Mouse (Mus musculus): ENCODE results near the gene Foxn3. TPM values are rescaled to one million over a fixed set of nuclear protein-coding genes. Genes with fewer than 3 reads are reported as not detected.

The Foxn3 gene
- polyA plus RNA-seq, 1 experiment = 61.0 TPM

DNA sequence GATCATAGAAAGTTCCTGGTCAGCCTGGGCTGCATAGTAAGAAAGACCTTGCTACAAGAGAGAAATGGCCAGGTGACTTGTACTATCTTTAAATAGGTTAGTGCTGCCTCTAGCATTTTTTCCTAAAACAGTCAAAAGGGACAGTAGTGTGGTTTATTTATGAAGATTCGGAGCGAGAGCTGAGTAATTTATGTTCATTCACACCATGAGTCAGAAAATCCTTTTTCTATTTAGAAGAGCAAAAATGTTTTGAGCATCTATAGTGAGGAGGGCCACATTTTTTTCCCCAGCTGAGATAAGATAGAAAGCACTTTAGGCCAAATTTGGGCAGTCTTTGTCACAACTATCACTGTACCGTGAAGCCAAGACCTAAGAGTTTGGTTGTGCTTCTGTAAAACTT lies 24.0 kb upstream of the Foxn3 start:
- no peaks in the 10 kb centered on the region for H3K36me3 ChIP-seq (ENCODE audit: control insufficient read depth, insufficient read depth, low read length, poor library complexity, severe bottlenecking)
- no peak overlapping the region for H3K27ac ChIP-seq (ENCODE audit: insufficient read depth, low read length)
- no peak overlapping the region for H3K9ac ChIP-seq (ENCODE audit: low read depth, poor library complexity, severe bottlenecking)
- no peaks in the 10 kb centered on the region for H3K9me3 ChIP-seq (replicated peaks; ENCODE audit: control insufficient read depth, insufficient read depth, low read length, poor library complexity, severe bottlenecking)
- no peaks in the 10 kb centered on the region for H3K27me3 ChIP-seq (ENCODE audit: control insufficient read depth, insufficient read depth, low read length, poor library complexity, severe bottlenecking)
- TF ChIP-seq POLR2A (IDR thresholded peaks at IDR 0.05; ENCODE audit: insufficient read depth, low read length) (no peak), CTCF (IDR thresholded peaks at IDR 0.05; ENCODE audit: low read depth, low read length) (no peak), EP300 (IDR thresholded peaks at IDR 0.05; ENCODE audit: insufficient read depth, low read depth, low read length) (no peak)
- H3K4me1 ChIP-seq (ENCODE audit: control insufficient read depth, insufficient read depth, low read length) = peaks cover 1% of the 10 kb centered on the region
- no peak overlapping the region for H3K4me3 ChIP-seq (ENCODE audit: low read depth, low read length)

DNA sequence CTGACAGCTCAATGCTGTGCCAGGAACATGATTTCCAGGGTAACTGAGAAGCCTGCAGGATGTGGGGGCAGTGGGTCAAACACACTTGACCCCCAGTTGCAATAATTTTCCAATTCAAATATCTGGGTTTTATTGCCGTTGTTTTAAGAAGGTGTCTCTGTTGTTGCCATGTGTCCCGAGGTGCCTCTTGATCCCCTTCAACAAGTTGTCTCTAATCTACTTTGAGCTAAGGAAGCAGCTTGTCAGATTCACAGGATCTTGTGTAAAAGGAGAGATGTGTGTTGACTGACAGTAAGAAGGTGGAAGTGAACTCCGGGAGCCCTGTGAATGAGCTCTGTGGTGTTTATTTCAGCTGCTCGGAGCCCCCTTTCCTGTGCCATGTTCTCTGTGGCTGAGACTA lies 16.6 kb upstream of the Foxn3 start:
- Histone ChIP-seq H3K36me3 (ENCODE audit: control insufficient read depth, insufficient read depth, low read length, poor library complexity, severe bottlenecking) (no peaks in the 10 kb centered on the region), H3K4me3 (ENCODE audit: low read depth, low read length) (no peak overlapping the region), H3K4me1 (ENCODE audit: control insufficient read depth, insufficient read depth, low read length) (peaks cover 4% of the 10 kb centered on the region), H3K27me3 (ENCODE audit: control insufficient read depth, insufficient read depth, low read length, poor library complexity, severe bottlenecking) (no peaks in the 10 kb centered on the region; the same call in 1 of the 2 replicates), H3K27ac (ENCODE audit: insufficient read depth, low read length) (no peak overlapping the region), H3K9me3 (replicated peaks; ENCODE audit: control insufficient read depth, insufficient read depth, low read length, poor library complexity, severe bottlenecking) (no peaks in the 10 kb centered on the region), H3K9ac (ENCODE audit: low read depth, poor library complexity, severe bottlenecking) (no peak overlapping the region)
- no peak for TF ChIP-seq EP300 (IDR thresholded peaks at IDR 0.05; ENCODE audit: insufficient read depth, low read depth, low read length)
- TF ChIP-seq POLR2A (IDR thresholded peaks at IDR 0.05; ENCODE audit: insufficient read depth, low read length) = no peak
- TF ChIP-seq CTCF (IDR thresholded peaks at IDR 0.05; ENCODE audit: low read depth, low read length) = no peak

DNA sequence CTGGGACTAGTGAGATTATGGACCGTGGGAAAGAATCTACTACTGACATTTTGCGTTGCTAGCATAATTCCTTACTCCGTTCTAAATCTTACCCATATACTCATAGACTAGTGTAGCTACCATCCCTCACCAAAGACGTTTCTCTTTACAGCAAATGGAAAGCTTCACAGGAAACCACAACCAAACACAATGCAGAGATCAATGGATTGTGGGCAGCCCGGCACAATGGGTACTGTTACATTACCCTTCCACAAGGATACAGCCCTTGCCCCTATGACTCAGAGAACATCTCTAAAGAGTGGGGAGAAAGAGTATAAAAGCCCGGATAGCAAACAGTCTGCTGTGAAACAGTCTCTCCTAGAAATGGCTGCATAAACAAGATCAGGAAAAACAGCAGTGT lies 13.3 kb upstream of the Foxn3 start:
- Histone ChIP-seq H3K4me3 (ENCODE audit: low read depth, low read length) (no peak overlapping the region), H3K27me3 (ENCODE audit: control insufficient read depth, insufficient read depth, low read length, poor library complexity, severe bottlenecking) (no peaks in the 10 kb centered on the region; the same call in 1 of the 2 replicates), H3K4me1 (ENCODE audit: control insufficient read depth, insufficient read depth, low read length) (peaks cover 7% of the 10 kb centered on the region), H3K9ac (ENCODE audit: low read depth, poor library complexity, severe bottlenecking) (no peak overlapping the region), H3K36me3 (ENCODE audit: control insufficient read depth, insufficient read depth, low read length, poor library complexity, severe bottlenecking) (no peaks in the 10 kb centered on the region), H3K27ac (ENCODE audit: insufficient read depth, low read length) (no peak overlapping the region), H3K9me3 (replicated peaks; ENCODE audit: control insufficient read depth, insufficient read depth, low read length, poor library complexity, severe bottlenecking) (no peaks in the 10 kb centered on the region)
- no peak for TF ChIP-seq CTCF (IDR thresholded peaks at IDR 0.05; ENCODE audit: low read depth, low read length)
- TF ChIP-seq EP300 (IDR thresholded peaks at IDR 0.05; ENCODE audit: insufficient read depth, low read depth, low read length) = no peak
- no peak for TF ChIP-seq POLR2A (IDR thresholded peaks at IDR 0.05; ENCODE audit: insufficient read depth, low read length)

DNA sequence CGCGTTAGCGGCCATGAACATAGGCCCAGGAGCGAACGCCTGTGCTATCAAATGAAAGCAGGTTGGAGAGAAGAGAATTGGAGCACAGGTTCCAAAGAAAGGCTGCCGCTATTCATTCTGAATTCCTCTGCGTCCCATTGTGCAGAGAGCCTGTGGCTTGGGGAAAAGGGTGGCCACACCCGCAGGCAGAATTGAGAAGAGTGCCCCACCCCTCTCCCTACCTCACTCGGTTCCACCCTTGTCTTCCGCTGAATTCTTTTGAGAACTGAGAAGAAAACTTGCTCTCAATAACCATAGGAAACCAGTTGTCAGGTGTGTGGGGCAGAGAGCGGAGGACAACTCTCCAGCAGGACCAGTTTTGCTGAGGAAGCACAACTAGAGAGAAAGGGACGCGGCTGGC lies 10.9 kb upstream of the Foxn3 start:
- Histone ChIP-seq H3K9me3 (replicated peaks; ENCODE audit: control insufficient read depth, insufficient read depth, low read length, poor library complexity, severe bottlenecking) (no peaks in the 10 kb centered on the region), H3K4me1 (ENCODE audit: control insufficient read depth, insufficient read depth, low read length) (peaks cover 7% of the 10 kb centered on the region), H3K4me3 (ENCODE audit: low read depth, low read length) (no peak overlapping the region), H3K36me3 (ENCODE audit: control insufficient read depth, insufficient read depth, low read length, poor library complexity, severe bottlenecking) (no peaks in the 10 kb centered on the region), H3K27me3 (ENCODE audit: control insufficient read depth, insufficient read depth, low read length, poor library complexity, severe bottlenecking) (no peaks in the 10 kb centered on the region; the same call in 1 of the 2 replicates), H3K9ac (ENCODE audit: low read depth, poor library complexity, severe bottlenecking) (no peak overlapping the region), H3K27ac (ENCODE audit: insufficient read depth, low read length) (peak overlapping the region; percentile 26; the same call in 1 of the 2 replicates)
- TF ChIP-seq CTCF (IDR thresholded peaks at IDR 0.05; ENCODE audit: low read depth, low read length) (no peak), POLR2A (IDR thresholded peaks at IDR 0.05; ENCODE audit: insufficient read depth, low read length) (no peak), EP300 (IDR thresholded peaks at IDR 0.05; ENCODE audit: insufficient read depth, low read depth, low read length) (peak; percentile 87)

DNA sequence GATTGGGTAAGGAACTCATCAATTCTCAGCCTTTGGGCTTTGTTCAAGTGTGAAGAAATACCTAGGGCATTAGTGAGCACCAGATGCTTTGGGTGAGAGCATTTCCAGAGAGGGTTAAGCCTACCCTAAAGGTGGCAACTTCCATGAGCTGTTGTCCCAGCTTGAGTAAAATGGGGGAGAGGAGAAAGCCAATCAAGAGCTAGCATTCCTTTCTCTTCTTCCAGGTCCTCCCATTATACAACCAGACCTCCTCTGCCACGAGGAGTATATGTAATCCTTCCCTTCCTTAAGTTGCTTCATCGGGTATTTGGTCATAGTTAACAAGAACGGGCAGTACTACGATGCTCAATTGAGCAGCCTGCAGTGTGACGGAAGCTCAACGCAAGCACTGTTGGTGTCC lies 9.7 kb upstream of the Foxn3 start:
- no peak overlapping the region for H3K9ac ChIP-seq (ENCODE audit: low read depth, poor library complexity, severe bottlenecking)
- no peaks in the 10 kb centered on the region; the same call in 1 of the 2 replicates for H3K27me3 ChIP-seq (ENCODE audit: control insufficient read depth, insufficient read depth, low read length, poor library complexity, severe bottlenecking)
- H3K27ac ChIP-seq (ENCODE audit: insufficient read depth, low read length) = no peak overlapping the region
- no peaks in the 10 kb centered on the region for H3K36me3 ChIP-seq (ENCODE audit: control insufficient read depth, insufficient read depth, low read length, poor library complexity, severe bottlenecking)
- H3K4me3 ChIP-seq (ENCODE audit: low read depth, low read length) = no peak overlapping the region
- H3K9me3 ChIP-seq (replicated peaks; ENCODE audit: control insufficient read depth, insufficient read depth, low read length, poor library complexity, severe bottlenecking) = no peaks in the 10 kb centered on the region
- H3K4me1 ChIP-seq (ENCODE audit: control insufficient read depth, insufficient read depth, low read length) = peaks cover 7% of the 10 kb centered on the region
- TF ChIP-seq EP300 (IDR thresholded peaks at IDR 0.05; ENCODE audit: insufficient read depth, low read depth, low read length) (no peak), CTCF (IDR thresholded peaks at IDR 0.05; ENCODE audit: low read depth, low read length) (no peak), POLR2A (IDR thresholded peaks at IDR 0.05; ENCODE audit: insufficient read depth, low read length) (no peak)

DNA sequence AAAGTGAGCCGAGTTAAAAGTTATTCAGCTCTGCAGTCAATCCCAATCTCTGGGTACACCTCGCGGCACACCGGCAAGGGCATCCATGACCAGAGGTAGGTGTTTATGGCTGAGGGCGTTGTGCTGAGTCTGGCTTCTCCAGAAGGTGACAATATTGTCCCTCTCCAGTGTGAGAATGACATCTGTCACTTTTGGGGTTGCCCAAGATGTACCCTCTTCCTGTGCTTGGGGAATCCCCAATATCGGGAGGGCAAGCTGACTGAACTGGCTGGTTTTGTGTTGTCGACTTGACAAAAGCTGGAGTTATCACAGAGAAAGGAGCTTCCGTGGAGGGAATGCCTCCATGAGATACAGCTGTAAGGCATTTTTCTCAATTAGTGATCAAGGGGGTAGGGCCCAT lies 8.6 kb upstream of the Foxn3 start:
- H3K9me3 ChIP-seq (replicated peaks; ENCODE audit: control insufficient read depth, insufficient read depth, low read length, poor library complexity, severe bottlenecking) = no peaks in the 10 kb centered on the region
- H3K4me1 ChIP-seq (ENCODE audit: control insufficient read depth, insufficient read depth, low read length) = peaks cover 7% of the 10 kb centered on the region
- H3K27me3 ChIP-seq (ENCODE audit: control insufficient read depth, insufficient read depth, low read length, poor library complexity, severe bottlenecking) = no peaks in the 10 kb centered on the region
- no peak overlapping the region for H3K27ac ChIP-seq (ENCODE audit: insufficient read depth, low read length)
- no peak overlapping the region for H3K4me3 ChIP-seq (ENCODE audit: low read depth, low read length)
- H3K9ac ChIP-seq (ENCODE audit: low read depth, poor library complexity, severe bottlenecking) = no peak overlapping the region
- no peak for TF ChIP-seq POLR2A (IDR thresholded peaks at IDR 0.05; ENCODE audit: insufficient read depth, low read length)
- no peak for TF ChIP-seq CTCF (IDR thresholded peaks at IDR 0.05; ENCODE audit: low read depth, low read length)
- no peak for TF ChIP-seq EP300 (IDR thresholded peaks at IDR 0.05; ENCODE audit: insufficient read depth, low read depth, low read length)
- H3K36me3 ChIP-seq (ENCODE audit: control insufficient read depth, insufficient read depth, low read length, poor library complexity, severe bottlenecking) = no peaks in the 10 kb centered on the region

Data from ES-Bruce4 (cell line).